Mouse (Mus musculus) left cerebral cortex, postnatal 25 days (tissue): ENCODE measurements around the gene Ngrn. TPM values are rescaled to one million over a fixed set of nuclear protein-coding genes. Genes with fewer than 3 reads are reported as not detected.

Experiments
- DNase-seq, 2 experiments: peaks; one replicate each; pipeline ENCODE4 v3.0.0; 2022; ENCODE audit warnings: low spot score in 2 of 2, mixed read lengths in 1 of 2
- intact Hi-C: fragments of 180-260 bp; cut with DNase I; formaldehyde crosslinking; loops from one replicate; pipeline ENCODE4 v1.15.1; 2025
- total RNA-seq, 2 experiments: library from RNA; stranded (reverse); gene quantifications; 2 replicates each; pipeline ENCODE4 v1.2.3; 2021

Gene Ngrn
- total RNA-seq, 2 experiments from 2014 or later: 43.5 to 45.1 TPM

- DNase-seq: no peak
- intact Hi-C loops: no loop called here
These were observed 34.0 kb downstream of the Ngrn start for GRCm38 (mm10) chr7:80294764-80295648.

- DNase-seq: no peak
- intact Hi-C loops: no loop called here
These were observed 35.4 kb downstream of the Ngrn start for GRCm38 (mm10) chr7:80296462-80296861.

- intact Hi-C loops: no loop called here
- no peak for DNase-seq
These were observed 36.0 kb downstream of the Ngrn start for GRCm38 (mm10) chr7:80297041-80297440.

DNA sequence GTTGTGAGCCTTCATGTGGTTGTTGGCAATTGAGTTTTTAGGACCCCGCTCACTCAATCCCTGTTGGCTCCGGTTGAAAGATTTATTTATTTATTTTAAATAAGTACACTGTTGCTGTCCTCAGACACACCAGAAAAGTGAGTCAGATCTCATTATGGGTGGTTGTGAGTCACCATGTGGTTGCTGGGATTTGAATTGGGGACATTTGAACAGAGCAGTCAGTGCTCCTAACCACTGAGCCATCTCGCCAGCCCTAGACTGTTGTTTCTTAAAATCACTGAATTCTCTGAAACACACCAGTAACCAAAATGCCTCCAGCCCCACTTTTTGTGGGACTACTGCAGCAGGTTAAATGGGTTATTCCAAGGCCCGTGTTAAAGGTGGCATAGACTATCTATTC lies 37.7 kb downstream of the Ngrn start:
- intact Hi-C loops: no loop called here
- DNase-seq: no peak

- intact Hi-C loops: no loop called here
- DNase-seq: no peak
These were observed 38.6 kb downstream of the Ngrn start for GRCm38 (mm10) chr7:80299568-80299967.

DNA sequence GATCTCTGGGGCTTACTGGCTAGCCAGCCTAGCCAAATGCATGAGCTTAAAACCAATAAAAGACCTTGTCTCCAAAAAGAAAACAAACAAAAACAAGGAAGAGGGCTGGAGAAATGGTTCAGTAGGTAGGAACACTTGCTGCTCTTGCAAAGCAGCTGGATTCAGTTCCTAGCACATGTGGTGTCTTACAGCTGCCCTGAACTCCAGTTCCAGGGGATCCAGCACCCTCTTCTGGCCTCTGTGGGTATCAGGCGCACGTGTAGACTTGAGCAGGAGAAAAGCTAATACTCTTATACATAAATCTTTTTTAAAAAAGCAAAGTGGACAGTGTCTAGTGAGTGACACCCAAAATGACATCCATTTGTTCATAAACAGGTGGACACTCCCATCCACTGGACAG lies 40.5 kb downstream of the Ngrn start:
- DNase-seq: no peak
- intact Hi-C loops: no loop called here

- intact Hi-C loops: no loop called here
- no peak for DNase-seq
These were observed 46.8 kb downstream of the Ngrn start for GRCm38 (mm10) chr7:80307766-80308165.

DNA sequence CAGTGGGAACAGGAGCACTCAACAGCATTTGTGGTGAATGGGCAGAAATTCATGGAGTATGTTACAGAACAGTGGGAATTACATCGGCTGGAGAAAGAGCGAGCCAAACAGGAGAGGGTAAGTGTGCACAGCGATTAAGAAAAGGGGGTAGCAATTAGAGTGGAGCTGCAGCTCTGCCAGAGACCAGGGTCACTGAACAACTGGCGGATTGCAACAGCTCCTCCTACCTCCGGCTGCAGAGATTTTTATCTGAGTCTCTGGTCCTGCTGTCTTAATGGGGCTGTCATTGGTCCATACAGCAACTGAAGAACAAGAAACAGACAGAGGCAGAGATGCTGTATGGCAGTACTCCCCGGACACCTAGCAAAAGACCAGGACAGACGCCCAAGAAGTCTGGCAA lies 49.8 kb downstream of the Ngrn start:
- intact Hi-C loops: no loop called here
- no peak for DNase-seq

Other genes with a start within 250 kb of the Ngrn start
- gene Zfp710, start 236.4 kb upstream of the Ngrn start, total RNA-seq: 10 to 100 TPM; 19.6 to 21.2 TPM
- 10 to 100 TPM; 50.8 to 59.1 TPM for gene Idh2, start 145.8 kb upstream of the Ngrn start, total RNA-seq
- 10 to 100 TPM; 17.4 to 20.5 TPM for gene Sema4b, start 74.4 kb upstream of the Ngrn start, total RNA-seq
- gene Cib1, start 28.4 kb upstream of the Ngrn start, total RNA-seq: 10 to 100 TPM; 18.4 to 19.9 TPM
- gene Gdpgp1, start 28.4 kb upstream of the Ngrn start, total RNA-seq: 1 to 10 TPM; 5.9 to 6.6 TPM
- 1 to 10 TPM; 1.1 to 2.2 TPM for gene Ttll13, start 14.8 kb upstream of the Ngrn start, total RNA-seq
- 10 to 100 TPM; 20.2 to 20.6 TPM for gene Vps33b, start 8.4 kb downstream of the Ngrn start, total RNA-seq
- gene Prc1, start 33.2 kb downstream of the Ngrn start, total RNA-seq: 1 to 10 TPM; 1.5 TPM
- 10 to 100 TPM; 15.6 to 16.0 TPM for gene Rccd1, start 63.2 kb downstream of the Ngrn start, total RNA-seq
- gene Unc45a, start 79.8 kb downstream of the Ngrn start, total RNA-seq: 10 to 100 TPM; 38.4 to 45.3 TPM
- 10 to 100 TPM; 47.1 to 50.5 TPM for gene Hddc3, start 81.9 kb downstream of the Ngrn start, total RNA-seq
- 100 to 1,000 TPM; 128 to 147 TPM for gene Man2a2, start 110.2 kb downstream of the Ngrn start, total RNA-seq
- 1 to 10 TPM; 3.9 to 6.3 TPM for gene Fes, start 126.7 kb downstream of the Ngrn start, total RNA-seq
- gene Furin, start 144.2 kb downstream of the Ngrn start, total RNA-seq: 10 to 100 TPM; 31.4 to 38.7 TPM